Mouse (Mus musculus) MEL (cell line): ENCODE data around the gene Slu7.

ENCODE experiments used
- CTCF ChIP-seq, 3 experiments: IDR thresholded peaks in 2 of 3; conservative IDR thresholded peaks in 1 of 3; 2 replicates each; pipeline ENCODE4 v1.5.1; 2011 to 2012; ENCODE audit warnings: low read length in 3 of 3, low read depth in 2 of 3, mild to moderate bottlenecking in 2 of 3, improper control_type of control experiment in 1 of 3, inconsistent platforms in 1 of 3, mixed read lengths in 1 of 3, moderate library complexity in 1 of 3; ENCODE audit not compliant: control insufficient read depth in 1 of 3, insufficient read depth in 1 of 3, poor library complexity in 1 of 3, severe bottlenecking in 1 of 3
- GABPA ChIP-seq: IDR thresholded peaks from 2 replicates; pipeline ENCODE4 v1.6.1; 2012; ENCODE audit warnings: low read depth, mild to moderate bottlenecking, inconsistent platforms, low read length, improper control_type of control experiment, moderate library complexity
- POLR2A ChIP-seq, 2 experiments: IDR thresholded peaks; 2 replicates each; pipeline ENCODE4 v1.6.1; 2011 to 2012; ENCODE audit warnings: low read length in 2 of 2, mild to moderate bottlenecking in 2 of 2, control low read depth in 1 of 2, improper control_type of control experiment in 1 of 2, low read depth in 1 of 2, moderate library complexity in 1 of 2; ENCODE audit not compliant: control insufficient read depth in 1 of 2, insufficient read depth in 1 of 2, poor library complexity in 1 of 2
- UBTF ChIP-seq: IDR thresholded peaks from 2 replicates; pipeline ENCODE4 v1.6.1; 2012; ENCODE audit warnings: low read depth, mild to moderate bottlenecking, inconsistent platforms, low read length, improper control_type of control experiment, moderate library complexity, borderline replicate concordance; ENCODE audit not compliant: insufficient read depth

DNA sequence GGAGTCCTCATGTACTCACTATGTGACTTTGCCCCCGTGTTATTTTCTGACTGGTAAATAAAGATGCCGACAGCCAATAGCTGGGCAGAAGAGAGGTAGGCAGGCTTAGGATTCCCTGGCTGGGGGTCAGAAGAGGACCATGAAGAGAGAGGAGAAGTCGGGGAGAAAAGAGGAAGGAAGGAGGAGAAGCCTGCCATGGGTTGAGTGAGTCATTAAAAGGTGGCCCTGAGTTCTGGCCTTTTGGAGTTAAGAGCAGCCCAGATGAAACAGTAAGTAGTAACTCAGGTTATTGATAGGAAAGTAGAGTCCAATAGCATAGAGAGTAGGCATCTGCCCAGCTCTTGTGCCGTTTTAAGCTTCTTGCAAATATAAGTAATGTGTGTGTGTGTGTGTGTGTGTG lies 17.8 kb downstream of the Slu7 start:
- TF ChIP-seq POLR2A (IDR thresholded peaks at IDR 0.05; ENCODE audit: control insufficient read depth in 1 of 2, insufficient read depth in 1 of 2, low read depth in 1 of 2, low read length in 2 of 2, poor library complexity in 1 of 2) (no peak), CTCF (IDR thresholded peaks at IDR 0.05 in 2 of 3, conservative IDR thresholded peaks at IDR 0.05 in 1 of 3; ENCODE audit: control insufficient read depth in 1 of 3, insufficient read depth in 1 of 3, low read depth in 2 of 3, low read length in 3 of 3, poor library complexity in 1 of 3, severe bottlenecking in 1 of 3) (no peak), UBTF (no peak), GABPA (no peak)
